Mouse (Mus musculus): ENCODE measurements around the gene Map6. TPM values are rescaled to one million over a fixed set of nuclear protein-coding genes. Genes with fewer than 3 reads are reported as not detected.

The Map6 gene
- polyA plus RNA-seq, 1 experiment: 188 TPM

- DNase-seq (ENCODE audit: low read depth): peak; percentile 99
- TF ChIP-seq CTCF (IDR thresholded peaks at IDR 0.05; ENCODE audit: borderline replicate concordance, extremely low read depth, insufficient read depth, insufficient read length) (no peak), POLR2A (IDR thresholded peaks at IDR 0.05; ENCODE audit: borderline replicate concordance, extremely low read depth, insufficient read depth, insufficient read length, poor library complexity, severe bottlenecking) (peak; percentile 88; the same call in 1 of the 2 replicates)
These were observed 114.2 kb downstream of the Map6 start, which contains the start of gene Gdpd5 for GRCm38 (mm10) chr7:99381214-99382087. Gene Gdpd5, plus strand, starts transcription at chr7:99381414.

- TF ChIP-seq POLR2A (IDR thresholded peaks at IDR 0.05; ENCODE audit: borderline replicate concordance, extremely low read depth, insufficient read depth, insufficient read length, poor library complexity, severe bottlenecking) (no peak), CTCF (IDR thresholded peaks at IDR 0.05; ENCODE audit: borderline replicate concordance, extremely low read depth, insufficient read depth, insufficient read length) (no peak)
- peak; percentile 32 for DNase-seq (ENCODE audit: low read depth)
These were observed 115.1 kb downstream of the Map6 start for GRCm38 (mm10) chr7:99382088-99383000.

GRCm38 (mm10) chr7:99383246-99383645 is 116.0 kb downstream of the Map6 start:
- DNase-seq (ENCODE audit: low read depth): no peak
- TF ChIP-seq CTCF (IDR thresholded peaks at IDR 0.05; ENCODE audit: borderline replicate concordance, extremely low read depth, insufficient read depth, insufficient read length) (no peak), POLR2A (IDR thresholded peaks at IDR 0.05; ENCODE audit: borderline replicate concordance, extremely low read depth, insufficient read depth, insufficient read length, poor library complexity, severe bottlenecking) (no peak)

GRCm38 (mm10) chr7:99384101-99384611 is 116.9 kb downstream of the Map6 start:
- DNase-seq (ENCODE audit: low read depth): peak; percentile 44
- TF ChIP-seq CTCF (IDR thresholded peaks at IDR 0.05; ENCODE audit: borderline replicate concordance, extremely low read depth, insufficient read depth, insufficient read length) (no peak), POLR2A (IDR thresholded peaks at IDR 0.05; ENCODE audit: borderline replicate concordance, extremely low read depth, insufficient read depth, insufficient read length, poor library complexity, severe bottlenecking) (no peak)

GRCm38 (mm10) chr7:99386030-99386429 is 118.8 kb downstream of the Map6 start:
- DNase-seq (ENCODE audit: low read depth): no peak
- TF ChIP-seq CTCF (IDR thresholded peaks at IDR 0.05; ENCODE audit: borderline replicate concordance, extremely low read depth, insufficient read depth, insufficient read length) (no peak), POLR2A (IDR thresholded peaks at IDR 0.05; ENCODE audit: borderline replicate concordance, extremely low read depth, insufficient read depth, insufficient read length, poor library complexity, severe bottlenecking) (no peak)

Other genes with a start within 250 kb of the Map6 start
- 10.1 and 12.3 TPM in 2 replicates for gene Uvrag, start 126.3 kb upstream of the Map6 start, polyA plus RNA-seq (2012; rRNA removed)
- gene Dgat2, start 84.7 kb upstream of the Map6 start, polyA plus RNA-seq (2012; rRNA removed): 12.7 and 13.1 TPM in 2 replicates
- 1.7 and 2.1 TPM in 2 replicates for gene Mogat2, start 28.8 kb upstream of the Map6 start, polyA plus RNA-seq (2012; rRNA removed)
- 187 and 283 TPM in 2 replicates for gene Serpinh1, start 85.8 kb downstream of the Map6 start, polyA plus RNA-seq (2012; rRNA removed)
- gene Gdpd5, start 114.0 kb downstream of the Map6 start, polyA plus RNA-seq (2012; rRNA removed): 56.3 and 70.2 TPM in 2 replicates
- 13.2 and 17.9 TPM in 2 replicates for gene Klhl35, start 198.6 kb downstream of the Map6 start, polyA plus RNA-seq (2012; rRNA removed)
- 722 and 820 TPM in 2 replicates for gene Rps3, start 216.3 kb downstream of the Map6 start, polyA plus RNA-seq (2012; rRNA removed)